Mouse (Mus musculus) left cerebral cortex, adult 9 months (tissue): ENCODE measurements around the gene Megf11.

Experiments used
- DNase-seq, 2 experiments: peaks; one replicate each; pipeline ENCODE4 v3.0.0; 2022; ENCODE audit warnings: low spot score in 2 of 2

Megf11 gene

DNA sequence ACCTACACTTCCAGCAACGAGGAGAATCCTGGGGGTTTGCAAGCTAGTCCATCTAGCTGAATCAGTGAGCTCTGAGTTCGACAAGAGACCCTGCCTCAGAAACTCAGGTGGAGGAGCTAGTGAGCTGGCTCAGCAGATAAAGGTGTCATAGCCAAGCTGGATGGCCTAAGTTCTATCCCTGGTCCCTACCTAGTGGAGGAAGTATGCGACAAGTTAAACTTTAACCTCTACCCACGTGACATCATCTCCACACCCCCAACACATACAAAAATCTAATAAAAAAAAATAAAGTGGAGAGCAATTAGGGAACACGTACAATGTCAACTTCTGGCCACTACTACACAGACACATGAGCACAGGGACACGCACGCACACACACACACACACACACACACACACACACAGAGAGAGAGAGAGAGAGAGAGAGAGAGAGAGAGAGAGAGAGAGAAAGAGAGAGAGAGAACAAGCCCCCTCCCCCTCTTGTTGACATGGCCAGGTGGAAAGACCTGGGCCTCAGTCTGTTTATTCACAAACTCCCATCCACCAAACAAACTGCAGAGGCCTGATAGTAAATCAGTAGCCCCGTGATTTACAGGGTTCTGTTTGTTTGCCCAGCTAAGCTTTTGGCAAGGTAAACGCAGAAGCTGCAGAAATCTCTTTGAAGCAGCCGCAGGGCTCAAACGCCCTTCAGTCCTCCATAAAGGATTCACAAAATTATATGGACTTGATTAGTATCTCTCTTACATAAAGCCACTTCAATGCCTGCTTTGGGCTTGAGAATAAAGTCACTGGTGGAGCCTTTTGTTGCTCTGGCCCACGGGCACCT, 134.7 kb downstream of the Megf11 start:
- DNase-seq: no peak

GRCm38 (mm10) chr9:64520747-64521283, 135.4 kb downstream of the Megf11 start:
- no peak for DNase-seq

DNA sequence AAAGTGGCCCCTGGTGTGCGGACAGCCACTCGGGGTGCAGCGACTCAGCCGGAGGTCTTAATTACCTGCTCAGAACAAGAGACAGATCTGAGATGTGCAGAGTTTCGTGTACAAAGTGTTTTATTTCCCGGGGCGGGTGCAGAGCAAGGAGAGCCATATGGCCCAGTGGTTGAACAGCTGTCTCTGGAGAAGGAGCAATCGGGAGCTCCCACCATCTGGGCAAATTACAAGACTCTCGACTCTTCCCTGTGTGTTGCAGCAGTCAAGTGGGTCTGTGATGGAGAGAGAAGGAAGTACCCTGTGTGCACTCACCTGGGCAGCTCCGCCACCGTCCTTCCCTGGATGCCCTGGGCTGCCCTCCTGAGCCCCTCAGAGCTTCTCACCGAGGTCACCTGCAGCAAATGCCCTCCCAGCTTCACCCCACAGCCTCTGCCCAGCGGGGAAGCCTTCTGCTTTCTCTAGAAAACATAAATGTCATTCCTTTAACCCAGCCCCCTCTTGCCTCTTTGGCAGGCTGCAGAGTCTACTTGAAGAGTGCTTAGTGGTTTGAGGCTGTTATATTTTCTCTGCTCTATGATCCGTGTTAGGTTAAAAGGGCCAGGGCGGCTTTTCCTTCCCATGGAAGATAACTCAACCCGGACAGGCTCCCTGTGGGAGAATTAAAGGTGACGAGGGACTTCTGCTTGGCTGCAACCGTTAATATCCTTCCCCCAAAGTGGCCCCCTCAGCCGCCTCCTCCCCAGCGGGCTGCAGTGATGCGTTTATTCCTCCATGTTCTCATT, 138.0 kb downstream of the Megf11 start:
- peak in 1 of 2 experiments; percentile 12 for DNase-seq

- DNase-seq: peak; percentile 53 to 66
Observed at GRCm38 (mm10) chr9:64528061-64528460, 142.6 kb downstream of the Megf11 start.

- DNase-seq: peak in 1 of 2 experiments; percentile 25
Observed at GRCm38 (mm10) chr9:64528595-64528994, 143.2 kb downstream of the Megf11 start.

GRCm38 (mm10) chr9:64531935-64532334, 146.5 kb downstream of the Megf11 start:
- DNase-seq: no peak

DNA sequence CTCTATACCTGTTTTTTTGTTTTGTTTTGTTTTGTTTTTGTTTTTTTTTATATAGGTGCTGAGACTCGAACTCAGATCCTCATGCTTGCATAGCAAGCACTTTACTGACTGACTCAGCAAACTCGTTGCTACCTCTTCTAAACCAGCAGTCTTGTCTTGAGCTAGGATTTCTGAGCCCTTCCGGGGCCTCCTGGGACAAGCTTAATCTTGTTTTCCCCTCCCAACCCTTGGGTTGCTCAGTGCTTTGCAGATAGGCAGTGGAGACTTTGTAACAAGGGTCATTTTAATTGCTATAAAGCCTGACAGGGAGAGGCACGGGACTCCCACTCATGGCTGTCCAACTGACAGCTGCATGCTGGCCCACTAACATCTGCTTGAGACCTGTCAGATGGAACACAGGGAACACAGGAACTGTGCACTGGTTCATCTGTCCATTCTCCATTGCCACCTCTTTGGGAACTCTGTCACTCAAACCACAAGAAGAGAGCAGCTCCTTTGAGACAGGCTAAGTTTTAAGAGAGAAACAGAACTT, 147.4 kb downstream of the Megf11 start:
- DNase-seq: no peak

DNA sequence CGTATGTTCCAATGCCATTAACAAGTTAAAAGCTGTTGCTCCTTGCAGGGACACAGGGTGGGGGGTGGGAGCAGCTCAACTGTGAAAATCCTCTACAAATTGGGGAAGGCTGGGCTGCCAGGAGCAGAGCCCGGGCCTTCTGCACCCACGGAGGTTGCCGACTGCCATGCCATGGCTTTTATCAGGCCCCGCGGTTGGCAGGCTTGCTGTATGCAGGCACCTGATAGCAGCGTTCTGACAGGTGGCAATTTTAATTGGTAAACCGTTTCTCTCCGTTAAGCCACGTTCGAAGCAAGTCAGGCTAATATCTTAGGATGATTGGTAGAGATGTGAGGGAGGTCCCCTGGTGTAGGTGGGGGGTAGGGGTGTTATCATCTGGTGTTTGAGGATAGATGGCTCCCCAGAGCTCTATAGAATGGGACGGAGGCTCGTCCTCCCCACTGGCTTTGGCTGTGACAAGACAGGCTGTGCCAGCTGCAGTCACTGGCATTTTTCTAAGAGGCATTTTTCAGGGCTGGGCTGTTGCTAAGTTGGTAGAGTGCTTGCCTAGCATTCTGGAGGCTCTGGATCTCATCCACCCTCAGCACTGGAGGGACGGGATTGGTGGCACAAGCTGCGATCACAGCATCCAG, 148.2 kb downstream of the Megf11 start:
- DNase-seq: peak in 1 of 2 experiments; percentile 10

DNA sequence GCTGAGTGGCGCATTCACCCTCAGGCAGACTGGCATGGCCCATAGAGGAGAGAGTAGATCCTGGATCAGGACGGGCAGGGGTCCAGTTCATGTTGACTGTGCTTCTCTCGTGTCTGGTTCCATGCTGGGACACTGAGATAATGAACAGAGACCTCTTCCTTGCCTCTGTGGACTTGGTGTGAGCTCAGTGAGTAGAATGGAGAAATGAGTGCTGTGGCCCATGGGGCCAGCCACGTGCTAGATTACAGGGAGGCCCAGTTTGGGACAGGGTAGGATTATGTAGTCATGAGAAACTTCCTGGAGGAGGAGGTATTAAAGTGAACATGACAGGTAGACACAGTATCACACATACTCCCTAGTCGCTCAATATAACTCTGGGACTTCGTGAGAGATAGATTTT, 148.9 kb downstream of the Megf11 start:
- no peak for DNase-seq

GRCm38 (mm10) chr9:64534856-64535539, 149.6 kb downstream of the Megf11 start:
- no peak for DNase-seq

- DNase-seq: no peak
Observed at GRCm38 (mm10) chr9:64537821-64538220, 152.4 kb downstream of the Megf11 start.

DNA sequence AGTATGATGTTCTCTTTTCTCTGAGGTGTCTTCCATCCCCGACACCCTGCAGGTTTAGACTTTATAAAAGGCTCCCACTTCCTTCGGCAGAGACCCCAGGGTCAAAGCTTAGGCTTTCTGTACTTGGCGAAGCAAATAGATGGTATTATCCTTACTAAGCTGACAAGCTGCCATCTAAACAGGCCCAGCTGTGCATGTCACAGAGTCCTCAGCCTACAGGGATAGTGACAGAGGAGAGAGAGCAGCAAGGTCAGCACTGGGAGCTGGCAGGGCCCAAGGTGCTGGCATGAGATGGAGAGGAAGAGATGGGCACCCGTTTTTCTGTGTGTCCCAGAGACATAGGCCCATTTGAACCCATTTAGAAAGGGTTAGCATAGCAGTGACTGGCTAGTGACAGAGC, 156.8 kb downstream of the Megf11 start:
- no peak for DNase-seq

GRCm38 (mm10) chr9:64543125-64543524, 157.7 kb downstream of the Megf11 start:
- no peak for DNase-seq

DNA sequence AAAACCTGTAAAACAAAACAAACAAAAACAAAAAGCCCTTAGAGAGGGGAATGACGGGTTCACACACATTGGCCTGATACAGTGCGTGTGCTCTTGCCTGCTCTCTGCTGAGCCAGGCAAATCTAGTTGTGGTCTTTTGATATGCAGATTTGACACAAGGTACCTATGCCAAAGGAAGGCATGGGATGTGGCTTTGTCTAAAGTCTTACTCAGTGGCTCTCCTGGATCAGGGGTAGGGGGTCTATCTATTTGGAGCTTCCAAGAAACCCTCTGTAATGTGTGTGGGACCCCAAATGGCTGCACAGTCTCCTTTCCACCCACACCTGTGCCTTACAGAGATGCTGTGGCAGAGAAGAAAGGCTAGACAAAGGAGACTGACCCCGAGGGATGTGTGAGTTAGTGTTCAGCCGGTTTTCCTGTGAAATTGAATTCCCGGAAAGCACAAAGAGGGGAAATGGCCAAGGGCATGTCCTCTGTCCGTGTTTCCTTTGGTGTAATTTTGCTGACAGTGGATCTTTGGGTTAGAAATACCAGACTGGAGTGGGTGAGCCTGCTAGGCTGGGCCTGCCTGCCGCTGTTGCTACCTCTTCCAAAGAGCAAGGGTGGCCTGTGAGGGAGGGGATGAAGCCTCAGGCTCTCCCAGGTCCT, 161.0 kb downstream of the Megf11 start:
- DNase-seq: no peak

DNA sequence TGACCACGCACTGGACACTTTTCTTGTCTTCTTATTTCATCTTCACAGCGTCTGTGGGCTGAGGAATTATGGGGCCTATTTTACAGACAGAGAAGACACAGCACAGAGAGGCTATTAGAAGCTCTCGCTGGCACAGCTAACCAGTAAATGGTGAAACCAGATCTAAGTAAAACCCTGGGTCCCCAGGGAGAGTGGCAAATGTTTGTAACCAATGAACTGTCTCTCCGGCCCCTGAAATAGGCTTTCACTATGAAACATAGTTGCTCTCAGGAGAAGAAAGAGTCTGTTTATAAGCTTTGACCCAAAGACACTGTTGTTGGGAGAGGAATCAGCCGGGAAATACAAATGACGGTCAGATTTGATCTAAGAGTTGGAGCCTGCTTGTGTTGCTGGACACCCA, 162.9 kb downstream of the Megf11 start:
- no peak for DNase-seq

- no peak for DNase-seq
Observed at GRCm38 (mm10) chr9:64551307-64551706, 165.9 kb downstream of the Megf11 start.

GRCm38 (mm10) chr9:64552046-64552445, 166.6 kb downstream of the Megf11 start:
- no peak for DNase-seq

DNA sequence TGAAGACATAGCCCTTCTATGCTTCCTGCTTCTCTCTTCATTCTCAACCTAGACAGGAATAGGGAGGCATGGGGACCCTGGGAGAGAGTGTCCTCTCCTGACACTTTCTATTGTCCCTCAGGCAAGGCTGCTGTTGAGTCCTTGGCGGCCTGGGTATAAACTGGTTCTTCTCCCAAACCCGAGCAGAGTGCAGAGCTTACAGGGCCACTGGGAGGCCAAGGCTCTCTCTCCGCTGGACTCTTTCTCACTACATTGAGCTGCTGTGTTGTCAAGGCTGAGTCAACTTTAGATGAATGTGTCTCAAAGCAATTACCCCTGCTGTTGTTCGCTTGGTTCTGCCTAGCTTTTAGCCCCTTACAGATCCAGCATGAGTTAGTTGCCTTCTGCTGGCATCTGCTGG, 168.0 kb downstream of the Megf11 start:
- no peak for DNase-seq

DNA sequence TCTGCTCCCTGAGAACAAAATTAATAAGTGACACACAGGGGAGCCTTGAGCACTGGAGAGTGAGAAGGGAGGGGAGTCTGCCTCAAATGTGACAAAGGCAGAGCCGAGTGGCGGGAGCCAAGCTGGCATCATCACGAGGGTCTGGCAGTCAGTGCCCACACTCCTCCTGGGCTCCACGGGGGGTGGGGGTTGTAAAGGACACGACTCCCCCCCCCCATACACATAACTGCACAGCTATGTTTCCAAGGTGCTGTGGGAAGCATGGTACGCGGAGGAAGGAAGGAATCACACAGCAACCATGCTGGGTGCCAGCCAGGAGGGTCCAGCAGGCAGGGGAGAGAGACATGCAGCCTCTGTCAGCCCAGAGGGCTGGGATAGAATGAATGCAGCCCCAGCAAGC, 170.2 kb downstream of the Megf11 start:
- no peak for DNase-seq

DNA sequence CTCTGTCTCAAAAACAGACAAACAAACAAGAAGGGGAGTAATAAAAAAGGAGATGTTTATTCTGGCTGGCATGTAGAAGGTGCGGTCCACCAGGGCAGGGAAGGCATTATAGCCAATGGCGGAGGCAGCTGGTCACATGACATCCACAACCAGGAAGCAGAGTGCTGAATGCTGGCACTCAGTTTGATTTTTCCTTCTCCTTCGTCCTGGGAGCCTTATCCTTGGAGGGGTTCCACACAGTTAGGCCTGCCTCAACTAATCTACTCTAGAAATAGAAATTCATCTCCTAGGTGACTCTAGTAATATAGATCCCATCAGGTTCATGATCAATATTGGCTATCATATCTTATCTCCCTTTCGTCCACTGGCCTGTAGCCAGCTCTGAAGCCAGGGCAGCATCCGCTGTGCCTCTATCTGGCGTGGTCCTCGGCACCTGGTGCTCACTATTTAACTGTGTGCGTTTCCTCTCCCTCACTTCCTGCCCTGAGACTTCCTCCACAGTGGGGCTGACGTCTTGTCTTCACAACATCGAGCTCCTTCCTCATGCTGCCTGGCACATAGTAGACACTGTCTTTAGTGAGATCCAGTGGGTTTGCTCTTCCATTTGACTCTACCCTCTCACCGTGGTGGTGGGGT, 171.8 kb downstream of the Megf11 start:
- DNase-seq: no peak
